Mouse (Mus musculus) ES-E14 (cell line): ENCODE measurements around the gene Scgb2b2. TPM values are rescaled to one million over a fixed set of nuclear protein-coding genes. Genes with fewer than 3 reads are reported as not detected.

Experiments used
- DNase-seq: peaks from one replicate; pipeline ENCODE4 v3.0.0-alpha.2; 2013; ENCODE audit warnings: low read depth, low spot score
- H3K27ac ChIP-seq: 2 replicates; pipeline ENCODE4 v1.5.1; 2012; ENCODE audit warnings: low read depth, mild to moderate bottlenecking, low read length, moderate library complexity, mixed read lengths; ENCODE audit not compliant: poor library complexity, insufficient read depth, severe bottlenecking
- H3K36me3 ChIP-seq: 2 replicates; pipeline ENCODE4 v1.6.1; 2012; ENCODE audit warnings: mild to moderate bottlenecking, low read length, moderate library complexity, mixed read lengths; ENCODE audit not compliant: control insufficient read depth, poor library complexity, insufficient read depth, severe bottlenecking
- H3K4me1 ChIP-seq, 2 experiments: fragments of 150-350 bp in 1 of 2; sonication (generic) in 1 of 2; 2 replicates each; pipeline ENCODE4 v1.6.1; 2012; ENCODE audit warnings: low read length in 2 of 2, mild to moderate bottlenecking in 1 of 2, mixed read lengths in 1 of 2; ENCODE audit not compliant: control insufficient read depth in 2 of 2, insufficient read depth in 2 of 2, poor library complexity in 1 of 2
- H3K4me3 ChIP-seq, 2 experiments: fragments of 150-350 bp in 1 of 2; sonication (generic) in 1 of 2; 2 replicates each; pipeline ENCODE4 v1.5.1; 2012; ENCODE audit warnings: low read length in 2 of 2, low read depth in 1 of 2, mild to moderate bottlenecking in 1 of 2, mixed read lengths in 1 of 2; ENCODE audit not compliant: insufficient read depth in 1 of 2, poor library complexity in 1 of 2, severe bottlenecking in 1 of 2
- H3K9ac ChIP-seq: 2 replicates; pipeline ENCODE4 v1.6.1; 2012; ENCODE audit warnings: low read depth, mild to moderate bottlenecking, low read length, mixed read lengths; ENCODE audit not compliant: poor library complexity, insufficient read depth, severe bottlenecking
- H3K9me3 ChIP-seq: fragments of 150-350 bp; sonication (generic); 2 replicates; pipeline ENCODE4 v1.6.1; 2012; ENCODE audit warnings: low read depth, mild to moderate bottlenecking, low read length; ENCODE audit not compliant: control insufficient read depth, insufficient read depth
- CHD2 ChIP-seq: IDR thresholded peaks from 2 replicates; pipeline ENCODE4 v1.6.1; 2014; ENCODE audit warnings: mild to moderate bottlenecking, low read depth, low read length, inconsistent platforms
- MAFK ChIP-seq: IDR thresholded peaks from 2 replicates; pipeline ENCODE4 v1.6.1; 2014; ENCODE audit warnings: mild to moderate bottlenecking, low read depth, low read length, inconsistent platforms; ENCODE audit not compliant: insufficient read depth
- ZC3H11A ChIP-seq: IDR thresholded peaks from 2 replicates; pipeline ENCODE4 v1.6.1; 2012; ENCODE audit warnings: low read depth, mild to moderate bottlenecking, inconsistent platforms, low read length, borderline replicate concordance
- ZNF384 ChIP-seq: IDR thresholded peaks from 2 replicates; pipeline ENCODE4 v1.6.1; 2012; ENCODE audit warnings: low read depth, low read length, inconsistent platforms
- in situ Hi-C, 2 experiments: fragments of 600-800 bp; cut with MboI; formaldehyde crosslinking; loops; one replicate each; pipeline ENCODE4 v1.15.1; 2025; ENCODE audit warnings: low sequenced_read_pairs in 2 of 2, inconsistent platforms in 1 of 2; ENCODE audit not compliant: unreplicated experiment in 2 of 2
- total RNA-seq: library from RNA; depleted of rRNA; stranded (reverse); fragments of 300-350 nt; gene quantifications from 2 replicates; pipeline ENCODE4 v1.2.3, GENCODE M21; 2012; rRNA removed

The Scgb2b2 gene
- not detected in 2 replicates for total RNA-seq

- in situ Hi-C loops, result no loop called here
- Histone ChIP-seq H3K4me1 (no peaks in the 10 kb centered on the region), H3K9ac (no peak within 1 kb of the TSS), H3K4me3 (no peak within 1 kb of the TSS), H3K9me3 (no peaks in the 10 kb centered on the region), H3K36me3 (no peaks in the 10 kb centered on the region), H3K27ac (no peak within 1 kb of the TSS)
- TF ChIP-seq CHD2, result no peak
- DNase-seq, result no peak
These were observed at the start of gene Scgb2b2 for GRCm38 (mm10) chr7:31290208-31290607. Scgb2b2 (plus strand) TSS chr7:31290508.

GRCm38 (mm10) chr7:31291721-31292120, 1.4 kb downstream of the Scgb2b2 start, which contains the start of gene Scgb1b2:
Scgb1b2 (minus strand) TSS chr7:31291821.
- DNase-seq, result no peak
- Histone ChIP-seq H3K4me3 (no peak within 1 kb of the TSS), H3K4me1 (no peaks in the 10 kb centered on the region), H3K9me3 (no peaks in the 10 kb centered on the region), H3K27ac (no peak within 1 kb of the TSS), H3K9ac (no peak within 1 kb of the TSS), H3K36me3 (no peaks in the 10 kb centered on the region)
- in situ Hi-C loops, result no loop called here
- TF ChIP-seq ZNF384 (no peak), CHD2 (no peak), MAFK (no peak), ZC3H11A (no peak)

Other genes starting within 250 kb of the Scgb2b2 start
- gene Fxyd5, start 248.0 kb upstream of the Scgb2b2 start, total RNA-seq, result 9.6 and 16.0 TPM in 2 replicates
- gene Fxyd7, start 239.0 kb upstream of the Scgb2b2 start, total RNA-seq, result not detected in 2 replicates
- gene Fxyd1, start 233.3 kb upstream of the Scgb2b2 start, total RNA-seq, result 1.4 TPM in 1 of 2 replicates, not detected in the other
- gene Lgi4, start 231.2 kb upstream of the Scgb2b2 start, total RNA-seq, result 0.16 and 0.18 TPM in 2 replicates
- gene Fxyd3, start 213.8 kb upstream of the Scgb2b2 start, total RNA-seq, result 2.2 and 3.2 TPM in 2 replicates
- gene Hpn, start 175.2 kb upstream of the Scgb2b2 start, total RNA-seq, result 14.5 and 28.2 TPM in 2 replicates
- 16.3 and 17.3 TPM in 2 replicates for gene Scn1b, start 163.5 kb upstream of the Scgb2b2 start, total RNA-seq
- gene Gramd1a, start 134.6 kb upstream of the Scgb2b2 start, total RNA-seq, result 44.2 and 76.2 TPM in 2 replicates
- not detected in 2 replicates for gene Scgb1b2, start 1.3 kb downstream of the Scgb2b2 start, total RNA-seq
- not detected in 2 replicates for gene Scgb2b3, start 71.6 kb downstream of the Scgb2b2 start, total RNA-seq
- not detected in 2 replicates for gene Scgb1b3, start 85.1 kb downstream of the Scgb2b2 start, total RNA-seq